Mouse (Mus musculus): Measurements from ENCODE around the gene Igsf3. TPM values are rescaled to one million over a fixed set of nuclear protein-coding genes. Genes with fewer than 3 reads are reported as not detected.

The Igsf3 gene
- polyA plus RNA-seq, 1 experiment from 2014 or later = 27.6 TPM

DNA sequence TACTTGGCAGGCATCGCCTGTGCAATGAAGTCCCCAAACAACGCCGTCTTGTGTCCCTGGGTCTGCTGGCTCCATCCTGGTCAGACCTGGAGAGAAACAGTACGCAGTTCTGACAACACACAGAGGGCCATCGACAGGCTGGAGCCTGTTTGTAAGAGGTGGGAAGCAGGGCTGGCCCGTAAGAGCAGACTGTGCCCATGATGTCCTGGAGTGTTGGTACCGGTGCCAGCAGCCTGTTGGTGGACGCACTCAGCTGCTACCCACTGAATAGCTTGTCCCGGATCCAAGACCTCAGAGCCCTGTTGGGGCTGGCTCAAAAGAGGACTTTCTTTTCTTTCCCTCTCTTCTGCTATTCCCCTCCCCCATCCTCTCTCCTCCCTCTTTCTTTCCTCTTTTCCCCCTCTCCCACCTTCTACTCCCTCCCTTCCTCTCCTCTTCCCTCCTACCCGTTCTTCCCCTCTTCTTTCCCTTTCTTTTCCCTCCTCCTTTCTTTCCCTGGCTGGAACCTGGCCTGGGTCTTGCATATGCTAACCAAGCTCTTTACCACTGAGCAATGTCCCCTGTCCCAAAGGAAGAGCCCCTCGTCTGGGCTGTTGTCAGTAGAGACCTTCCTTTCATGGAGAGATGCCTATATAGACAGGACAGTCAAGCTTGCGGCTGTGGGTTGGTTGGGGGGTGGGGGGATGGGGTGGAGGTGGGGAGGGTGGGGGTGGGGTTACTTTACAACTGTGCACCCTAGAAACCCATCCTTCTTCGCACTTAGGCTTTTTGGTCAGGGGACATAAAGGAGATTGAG lies 27.9 kb downstream of the Igsf3 start:
- DNase-seq (ENCODE audit: low spot score) = no peak
- ATAC-seq (ENCODE audit: low FRiP score) = no peak
- H3K27ac ChIP-seq (ENCODE audit: low read depth, low read length) = no peak overlapping the region

DNA sequence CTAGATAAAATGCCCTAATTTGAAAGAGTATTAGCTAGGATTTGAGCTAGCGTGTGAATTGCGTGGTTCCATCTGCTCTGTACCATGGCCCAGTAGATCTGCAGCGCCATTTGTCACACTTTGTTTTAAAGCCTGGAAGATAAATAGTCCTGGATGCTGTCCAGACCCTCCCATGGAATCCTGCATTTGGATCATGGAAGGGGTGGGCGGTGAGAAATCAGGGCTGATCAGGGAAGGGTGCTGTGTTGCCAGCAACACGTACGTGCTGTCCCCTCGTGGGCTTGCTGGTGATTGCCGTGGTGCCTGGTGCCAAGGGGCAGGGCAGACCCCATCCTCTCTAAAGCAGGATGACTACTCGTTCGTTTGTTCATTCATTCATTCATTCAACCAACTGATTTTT lies 28.6 kb downstream of the Igsf3 start:
- WGBS = 84% methylated on average over 10 of the region's 10 CpGs
- DNase-seq (ENCODE audit: low spot score) (no peak), ATAC-seq (ENCODE audit: low FRiP score) (no peak)
- Histone ChIP-seq H3K4me1 (replicated peaks; ENCODE audit: control insufficient read depth, insufficient read depth, low read length) (no peaks in the 10 kb centered on the region; the same call in 1 of the 2 replicates), H3K4me2 (replicated peaks; ENCODE audit: low read depth, low read length) (no peak overlapping the region), H3K9ac (ENCODE audit: low read depth, low read length) (no peak overlapping the region), H3K4me3 (ENCODE audit: low read depth, low read length) (no peak overlapping the region), H3K27me3 (ENCODE audit: control insufficient read depth, insufficient read depth, low read length) (no peaks in the 10 kb centered on the region), H3K27ac (ENCODE audit: low read depth, low read length) (0 out of 2 replicates have a peak overlapping the region, but pooled peaks have one; percentile 24), H3K36me3 (ENCODE audit: control insufficient read depth, insufficient read depth, low read length) (no peaks in the 10 kb centered on the region), H3K9me3 (ENCODE audit: control insufficient read depth, low read length) (no peaks in the 10 kb centered on the region)

More for the DNA sequence above, 27.9 kb downstream of the Igsf3 start:
- 67% methylated on average over 13 of the region's 13 CpGs for WGBS
- no peak overlapping the region for H3K4me2 ChIP-seq (replicated peaks; ENCODE audit: low read depth, low read length)
- no peaks in the 10 kb centered on the region for H3K9me3 ChIP-seq (ENCODE audit: control insufficient read depth, low read length)
- H3K27me3 ChIP-seq (ENCODE audit: control insufficient read depth, insufficient read depth, low read length) = no peaks in the 10 kb centered on the region
- H3K36me3 ChIP-seq (ENCODE audit: control insufficient read depth, insufficient read depth, low read length) = no peaks in the 10 kb centered on the region
- no peak overlapping the region for H3K4me3 ChIP-seq (ENCODE audit: low read depth, low read length)
- H3K4me1 ChIP-seq (replicated peaks; ENCODE audit: control insufficient read depth, insufficient read depth, low read length) = no peaks in the 10 kb centered on the region; the same call in 1 of the 2 replicates
- H3K9ac ChIP-seq (ENCODE audit: low read depth, low read length) = no peak overlapping the region

GRCm38 (mm10) chr3:101406097-101406496 lies 29.2 kb downstream of the Igsf3 start:
- Histone ChIP-seq H3K9ac (ENCODE audit: low read depth, low read length) (no peak overlapping the region), H3K36me3 (ENCODE audit: control insufficient read depth, insufficient read depth, low read length) (no peaks in the 10 kb centered on the region), H3K9me3 (ENCODE audit: control insufficient read depth, low read length) (no peaks in the 10 kb centered on the region), H3K4me3 (ENCODE audit: low read depth, low read length) (no peak overlapping the region), H3K4me1 (replicated peaks; ENCODE audit: control insufficient read depth, insufficient read depth, low read length) (no peaks in the 10 kb centered on the region; the same call in 1 of the 2 replicates), H3K4me2 (replicated peaks; ENCODE audit: low read depth, low read length) (no peak overlapping the region), H3K27ac (ENCODE audit: low read depth, low read length) (no peak overlapping the region), H3K27me3 (ENCODE audit: control insufficient read depth, insufficient read depth, low read length) (no peaks in the 10 kb centered on the region)
- WGBS = 74% methylated on average over 3 of the region's 3 CpGs
- DNase-seq (ENCODE audit: low spot score) = no peak
- ATAC-seq (ENCODE audit: low FRiP score) = no peak

DNA sequence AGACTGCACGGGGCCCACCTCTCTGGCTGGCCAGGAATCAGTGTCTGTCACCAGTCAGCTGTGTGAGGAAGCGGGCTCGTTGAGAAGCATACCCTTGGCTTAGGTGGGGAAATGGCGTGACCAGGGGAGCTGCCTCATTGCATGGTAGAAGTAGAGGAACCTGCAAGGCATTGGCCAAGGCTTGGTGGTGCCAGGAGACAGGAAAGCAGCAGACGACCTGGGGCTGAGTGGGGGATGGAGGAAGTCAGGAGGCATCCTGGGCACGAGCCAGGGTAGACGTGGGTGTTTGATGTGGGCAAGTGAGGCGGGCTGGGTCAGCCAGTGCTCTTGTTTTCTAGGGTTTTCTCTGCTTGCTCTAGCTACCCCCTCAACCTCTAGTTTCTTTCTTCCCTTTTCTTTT lies 30.7 kb downstream of the Igsf3 start:
- DNase-seq (ENCODE audit: low spot score) (no peak), ATAC-seq (ENCODE audit: low FRiP score) (no peak)
- Histone ChIP-seq H3K27me3 (ENCODE audit: control insufficient read depth, insufficient read depth, low read length) (no peaks in the 10 kb centered on the region), H3K4me3 (ENCODE audit: low read depth, low read length) (no peak overlapping the region), H3K27ac (ENCODE audit: low read depth, low read length) (no peak overlapping the region), H3K9me3 (ENCODE audit: control insufficient read depth, low read length) (no peaks in the 10 kb centered on the region), H3K4me1 (replicated peaks; ENCODE audit: control insufficient read depth, insufficient read depth, low read length) (no peaks in the 10 kb centered on the region; the same call in 1 of the 2 replicates), H3K36me3 (ENCODE audit: control insufficient read depth, insufficient read depth, low read length) (no peaks in the 10 kb centered on the region), H3K9ac (ENCODE audit: low read depth, low read length) (no peak overlapping the region), H3K4me2 (replicated peaks; ENCODE audit: low read depth, low read length) (no peak overlapping the region)
- 81% methylated on average over 8 of the region's 8 CpGs for WGBS

GRCm38 (mm10) chr3:101408953-101409750 lies 32.3 kb downstream of the Igsf3 start:
- Histone ChIP-seq H3K4me2 (replicated peaks; ENCODE audit: low read depth, low read length) (no peak overlapping the region), H3K27me3 (ENCODE audit: control insufficient read depth, insufficient read depth, low read length) (no peaks in the 10 kb centered on the region), H3K9me3 (ENCODE audit: control insufficient read depth, low read length) (no peaks in the 10 kb centered on the region), H3K4me1 (replicated peaks; ENCODE audit: control insufficient read depth, insufficient read depth, low read length) (no peaks in the 10 kb centered on the region; the same call in 1 of the 2 replicates), H3K9ac (ENCODE audit: low read depth, low read length) (no peak overlapping the region), H3K4me3 (ENCODE audit: low read depth, low read length) (no peak overlapping the region), H3K36me3 (ENCODE audit: control insufficient read depth, insufficient read depth, low read length) (no peaks in the 10 kb centered on the region), H3K27ac (ENCODE audit: low read depth, low read length) (no peak overlapping the region)
- no peak for ATAC-seq (ENCODE audit: low FRiP score)
- 50% methylated on average over 20 of the region's 20 CpGs for WGBS
- peak; percentile 35 for DNase-seq (ENCODE audit: low spot score)

DNA sequence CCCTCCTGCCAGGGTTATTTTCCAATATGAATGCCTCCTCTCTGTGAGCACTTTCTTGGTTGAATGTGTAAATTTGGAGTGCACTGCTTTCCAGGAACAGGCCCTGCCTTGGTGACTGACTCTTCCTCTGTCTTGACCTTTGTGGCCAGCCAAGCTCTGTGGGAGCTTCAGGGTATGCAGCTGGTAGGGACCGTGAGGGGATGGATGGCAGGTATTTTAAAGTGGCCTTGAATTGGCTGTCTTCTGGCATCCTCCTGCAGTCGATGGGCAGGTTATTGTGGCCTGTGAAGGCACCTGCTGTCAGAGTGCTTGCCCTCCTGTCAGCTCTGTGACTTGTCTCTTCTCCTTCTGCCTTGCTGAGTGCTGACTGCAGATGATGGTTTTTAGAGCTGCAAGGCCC lies 33.3 kb downstream of the Igsf3 start:
- H3K27ac ChIP-seq (ENCODE audit: low read depth, low read length) = no peak overlapping the region
- no peak for ATAC-seq (ENCODE audit: low FRiP score)
- H3K9me3 ChIP-seq (ENCODE audit: control insufficient read depth, low read length) = no peaks in the 10 kb centered on the region
- no peaks in the 10 kb centered on the region for H3K27me3 ChIP-seq (ENCODE audit: control insufficient read depth, insufficient read depth, low read length)
- no peak overlapping the region for H3K4me3 ChIP-seq (ENCODE audit: low read depth, low read length)
- H3K4me1 ChIP-seq (replicated peaks; ENCODE audit: control insufficient read depth, insufficient read depth, low read length) = no peaks in the 10 kb centered on the region; the same call in 1 of the 2 replicates
- no peaks in the 10 kb centered on the region for H3K36me3 ChIP-seq (ENCODE audit: control insufficient read depth, insufficient read depth, low read length)
- WGBS = 24% methylated on average over 2 of the region's 2 CpGs
- no peak overlapping the region for H3K9ac ChIP-seq (ENCODE audit: low read depth, low read length)
- no peak overlapping the region for H3K4me2 ChIP-seq (replicated peaks; ENCODE audit: low read depth, low read length)
- DNase-seq (ENCODE audit: low spot score) = no peak

DNA sequence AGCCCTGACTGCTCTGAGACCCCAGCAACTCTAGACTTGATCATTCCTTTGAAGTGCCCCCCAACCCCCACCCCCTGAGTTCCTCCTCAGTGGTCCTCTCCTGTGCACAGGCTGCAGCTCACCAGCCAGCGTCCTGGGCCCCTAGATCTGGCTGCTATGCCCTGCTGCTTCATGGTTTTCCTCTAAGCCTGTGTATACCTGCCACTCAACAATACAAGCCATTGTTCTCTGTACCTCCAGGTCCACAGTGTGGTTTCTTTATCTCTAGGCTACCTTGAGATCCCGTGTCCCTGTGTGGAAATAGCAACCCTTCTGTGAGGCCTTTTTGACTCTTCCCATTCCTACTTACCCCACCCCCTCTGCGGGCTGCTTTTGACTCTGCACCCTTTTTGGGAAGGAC lies 33.9 kb downstream of the Igsf3 start:
- no peak for DNase-seq (ENCODE audit: low spot score)
- H3K4me1 ChIP-seq (replicated peaks; ENCODE audit: control insufficient read depth, insufficient read depth, low read length) = no peaks in the 10 kb centered on the region; the same call in 1 of the 2 replicates
- WGBS = 41% methylated on average over 3 of the region's 3 CpGs
- no peaks in the 10 kb centered on the region for H3K36me3 ChIP-seq (ENCODE audit: control insufficient read depth, insufficient read depth, low read length)
- H3K27ac ChIP-seq (ENCODE audit: low read depth, low read length) = no peak overlapping the region
- no peak overlapping the region for H3K9ac ChIP-seq (ENCODE audit: low read depth, low read length)
- H3K4me3 ChIP-seq (ENCODE audit: low read depth, low read length) = no peak overlapping the region
- ATAC-seq (ENCODE audit: low FRiP score) = no peak; the same call in 1 of the 2 replicates
- H3K27me3 ChIP-seq (ENCODE audit: control insufficient read depth, insufficient read depth, low read length) = no peaks in the 10 kb centered on the region
- no peak overlapping the region for H3K4me2 ChIP-seq (replicated peaks; ENCODE audit: low read depth, low read length)
- no peaks in the 10 kb centered on the region for H3K9me3 ChIP-seq (ENCODE audit: control insufficient read depth, low read length)

DNA sequence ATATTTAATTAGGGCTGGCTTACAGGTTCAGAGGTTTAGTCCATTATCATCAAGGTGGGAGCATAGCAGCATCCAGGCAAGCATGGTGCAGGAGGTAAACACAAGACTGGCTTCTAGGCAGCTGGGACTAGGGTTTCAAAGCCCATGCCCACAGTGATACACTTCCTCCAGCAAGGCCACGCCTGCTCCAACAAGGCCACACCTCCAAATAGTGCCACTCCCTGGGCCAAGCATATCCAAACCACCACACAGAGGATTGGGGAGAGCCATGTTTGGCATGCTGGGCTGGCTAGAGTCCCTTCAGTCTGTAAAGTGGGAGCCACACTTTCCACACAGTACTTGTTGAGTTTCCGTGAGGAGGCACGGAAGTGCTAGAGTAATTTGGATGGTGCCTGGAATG lies 34.7 kb downstream of the Igsf3 start:
- H3K9ac ChIP-seq (ENCODE audit: low read depth, low read length) = no peak overlapping the region
- WGBS = 94% methylated on average over 3 of the region's 3 CpGs
- H3K27ac ChIP-seq (ENCODE audit: low read depth, low read length) = no peak overlapping the region
- no peak overlapping the region for H3K4me3 ChIP-seq (ENCODE audit: low read depth, low read length)
- DNase-seq (ENCODE audit: low spot score) = no peak
- no peak for ATAC-seq (ENCODE audit: low FRiP score)
- no peaks in the 10 kb centered on the region for H3K9me3 ChIP-seq (ENCODE audit: control insufficient read depth, low read length)
- no peaks in the 10 kb centered on the region for H3K27me3 ChIP-seq (ENCODE audit: control insufficient read depth, insufficient read depth, low read length)
- H3K36me3 ChIP-seq (ENCODE audit: control insufficient read depth, insufficient read depth, low read length) = no peaks in the 10 kb centered on the region
- H3K4me1 ChIP-seq (replicated peaks; ENCODE audit: control insufficient read depth, insufficient read depth, low read length) = no peaks in the 10 kb centered on the region; the same call in 1 of the 2 replicates
- H3K4me2 ChIP-seq (replicated peaks; ENCODE audit: low read depth, low read length) = no peak overlapping the region

Measured in hindbrain, embryonic 11.5 days (tissue).